In genomic region chr13:95779261-95779660, GRCm38 (mm10) we compare ENCODE assay signal across 17 mouse cellular contexts.
DNase-seq lines count a peak whose midpoint lies in the region; ATAC-seq and TF ChIP-seq lines count a peak whose summit lies in the region.
"Had no signal": no experiment of that assay in that cellular context is flagged by ENCODE, and none has a peak within 500 bp of the region (broad histone marks: within the 10 kb centered on the region; RNA-seq: fewer than 3 reads in every experiment).

No protein-coding gene starts in this region.

- whole genome bisulfite sequencing in liver, adult 2 months, result 57% methylated on average over 8 of the region's 8 CpGs
- WGBS in liver, embryonic 12.5 days (ENCODE audit: insufficient replicate concordance), result 39% methylated on average over 8 of the region's 8 CpGs
- 59% methylated on average over 8 of the region's 8 CpGs for whole genome bisulfite sequencing in embryonic facial prominence, embryonic 12.5 days
- 26% methylated on average over 8 of the region's 8 CpGs for WGBS in intestine, postnatal 0 days
- 52% methylated on average over 8 of the region's 8 CpGs for WGBS in stomach, postnatal 0 days

- H3K36me3 ChIP-seq in liver, adult 2 months (ENCODE audit: control insufficient read depth, insufficient read depth, low read length), result no peaks in the 10 kb centered on the region
- no peaks in the 10 kb centered on the region for H3K36me3 ChIP-seq in liver, embryonic 12.5 days
- H3K36me3 ChIP-seq in embryonic facial prominence, embryonic 12.5 days, result no peaks in the 10 kb centered on the region
- H3K36me3 ChIP-seq in intestine, postnatal 0 days (ENCODE audit: control insufficient read depth, insufficient read depth), result no peaks in the 10 kb centered on the region
- H3K36me3 ChIP-seq in stomach, postnatal 0 days (ENCODE audit: control insufficient read depth, insufficient read depth, low read length), result no peaks in the 10 kb centered on the region
- H3K36me3 ChIP-seq: heart, embryonic 15.5 days; hindbrain, embryonic 13.5 days; liver, embryonic 15.5 days; neural tube, embryonic 12.5 days had no signal

- no peak overlapping the region for H3K4me3 ChIP-seq in liver, adult 2 months (ENCODE audit: insufficient read depth, low read depth, low read length)
- no peak overlapping the region for H3K4me3 ChIP-seq in liver, embryonic 12.5 days
- H3K4me3 ChIP-seq in embryonic facial prominence, embryonic 12.5 days, result no peak overlapping the region
- H3K4me3 ChIP-seq in intestine, postnatal 0 days (ENCODE audit: low read depth, low read length), result no peak overlapping the region
- H3K4me3 ChIP-seq in stomach, postnatal 0 days (ENCODE audit: low read depth, low read length), result no peak overlapping the region
- H3K4me3 ChIP-seq: heart, embryonic 15.5 days; hindbrain, embryonic 13.5 days; liver, embryonic 15.5 days; neural tube, embryonic 12.5 days had no signal

- no peak for TF ChIP-seq POLR2A in liver, adult 2 months (IDR thresholded peaks at IDR 0.05; ENCODE audit: extremely low read depth, insufficient read depth, low read length)

- no peak overlapping the region for H3K4me2 ChIP-seq in liver, embryonic 12.5 days
- 0 out of 2 replicates have a peak overlapping the region, but pooled peaks have one; percentile 16 for H3K4me2 ChIP-seq in embryonic facial prominence, embryonic 12.5 days (replicated peaks)
- H3K4me2 ChIP-seq in intestine, postnatal 0 days (replicated peaks; ENCODE audit: low read depth), result 0 out of 2 replicates have a peak overlapping the region, but pooled peaks have one; percentile 9
- H3K4me2 ChIP-seq in stomach, postnatal 0 days (replicated peaks; ENCODE audit: low read depth), result no peak overlapping the region
- H3K4me2 ChIP-seq: heart, embryonic 15.5 days; hindbrain, embryonic 13.5 days; liver, embryonic 15.5 days; neural tube, embryonic 12.5 days had no signal

- peaks cover 65% of the 10 kb centered on the region for H3K4me1 ChIP-seq in liver, adult 2 months (ENCODE audit: control insufficient read depth, insufficient read depth, low read length)
- H3K4me1 ChIP-seq in liver, embryonic 12.5 days, result peaks cover 48% of the 10 kb centered on the region
- H3K4me1 ChIP-seq in embryonic facial prominence, embryonic 12.5 days, result peaks cover 46% of the 10 kb centered on the region
- peaks cover 30% of the 10 kb centered on the region for H3K4me1 ChIP-seq in intestine, postnatal 0 days (replicated peaks; ENCODE audit: control insufficient read depth, insufficient read depth, low read length)
- H3K4me1 ChIP-seq in stomach, postnatal 0 days (replicated peaks; ENCODE audit: control insufficient read depth, insufficient read depth), result peaks cover 6% of the 10 kb centered on the region; the same call in 1 of the 2 replicates

- no peak for TF ChIP-seq EP300 in stomach, postnatal 0 days (optimal IDR thresholded peaks at IDR 0.05)

- no peak for TF ChIP-seq CTCF in liver, adult 2 months (IDR thresholded peaks at IDR 0.05; ENCODE audit: low read depth, low read length)
- no peak for TF ChIP-seq CTCF in intestine, postnatal 0 days (IDR thresholded peaks at IDR 0.05; ENCODE audit: low read depth)
- TF ChIP-seq CTCF in stomach, postnatal 0 days (IDR thresholded peaks at IDR 0.05; ENCODE audit: low read depth), result no peak

- DNase-seq in liver, adult 2 months (ENCODE audit: extremely low read depth, low read depth, low spot score), result no peak
- DNase-seq in stomach, postnatal 0 days (ENCODE audit: low spot score), result peak; percentile 33
- DNase-seq in cerebellum, postnatal 4 days (ENCODE audit: low spot score in 2 of 2), result no peak
- DNase-seq in adrenal gland, adult 18-20 months (ENCODE audit: low spot score in 2 of 2), result no peak
- DNase-seq: cerebellum, adult 9-11 months; forebrain, postnatal 0 days; kidney, adult 8-10 months; left cerebral cortex, postnatal 4 days; right cerebral cortex, postnatal 14 days; thymus, postnatal 25 days had no signal

- ATAC-seq in liver, embryonic 12.5 days, result no peak
- no peak for ATAC-seq in embryonic facial prominence, embryonic 12.5 days (ENCODE audit: insufficient number of reproducible peaks, insufficient read depth, low FRiP score, low TSS enrichment)
- no peak for ATAC-seq in intestine, postnatal 0 days
- no peak for ATAC-seq in stomach, postnatal 0 days (ENCODE audit: low FRiP score, low TSS enrichment)
- ATAC-seq: forebrain, postnatal 0 days had no signal

- peaks cover 50% of the 10 kb centered on the region for H3K79me2 ChIP-seq in liver, adult 2 months (ENCODE audit: control insufficient read depth, insufficient read depth, low read length)

- peak overlapping the region; percentile 47; the same call in 1 of the 2 replicates for H3K9ac ChIP-seq in liver, adult 2 months (ENCODE audit: low read depth, low read length)
- no peak overlapping the region for H3K9ac ChIP-seq in liver, embryonic 12.5 days
- H3K9ac ChIP-seq in embryonic facial prominence, embryonic 12.5 days, result no peak overlapping the region
- H3K9ac ChIP-seq in intestine, postnatal 0 days (ENCODE audit: low read depth, low read length), result no peak overlapping the region
- H3K9ac ChIP-seq in stomach, postnatal 0 days (ENCODE audit: low read length), result no peak overlapping the region
- H3K9ac ChIP-seq: forebrain, postnatal 0 days; heart, embryonic 15.5 days; hindbrain, embryonic 13.5 days; liver, embryonic 15.5 days; neural tube, embryonic 12.5 days had no signal

- H3K27me3 ChIP-seq in liver, adult 2 months (ENCODE audit: control insufficient read depth, insufficient read depth, low read length), result no peaks in the 10 kb centered on the region
- H3K27me3 ChIP-seq in liver, embryonic 12.5 days (replicated peaks), result no peaks in the 10 kb centered on the region
- no peaks in the 10 kb centered on the region for H3K27me3 ChIP-seq in embryonic facial prominence, embryonic 12.5 days
- H3K27me3 ChIP-seq in intestine, postnatal 0 days (replicated peaks; ENCODE audit: control insufficient read depth, insufficient read depth, low read length), result no peaks in the 10 kb centered on the region
- H3K27me3 ChIP-seq in stomach, postnatal 0 days (ENCODE audit: control insufficient read depth, insufficient read depth, low read length), result no peaks in the 10 kb centered on the region
- H3K27me3 ChIP-seq: heart, embryonic 15.5 days; hindbrain, embryonic 13.5 days; liver, embryonic 15.5 days; neural tube, embryonic 12.5 days had no signal

- no peaks in the 10 kb centered on the region for H3K9me3 ChIP-seq in liver, embryonic 12.5 days (replicated peaks)
- H3K9me3 ChIP-seq in embryonic facial prominence, embryonic 12.5 days, result no peaks in the 10 kb centered on the region
- H3K9me3 ChIP-seq in intestine, postnatal 0 days (ENCODE audit: control insufficient read depth), result no peaks in the 10 kb centered on the region
- no peaks in the 10 kb centered on the region for H3K9me3 ChIP-seq in stomach, postnatal 0 days (ENCODE audit: control insufficient read depth, low read length)
- H3K9me3 ChIP-seq: heart, embryonic 15.5 days; hindbrain, embryonic 13.5 days; liver, embryonic 15.5 days; neural tube, embryonic 12.5 days had no signal

- H3K27ac ChIP-seq in liver, adult 2 months (replicated peaks; ENCODE audit: insufficient read depth, low read depth, low read length), result peak overlapping the region; percentile 51
- H3K27ac ChIP-seq in liver, embryonic 12.5 days, result no peak overlapping the region
- H3K27ac ChIP-seq in embryonic facial prominence, embryonic 12.5 days, result no peak overlapping the region
- no peak overlapping the region for H3K27ac ChIP-seq in intestine, postnatal 0 days (ENCODE audit: low read depth, low read length)
- H3K27ac ChIP-seq in stomach, postnatal 0 days (replicated peaks), result no peak overlapping the region
- H3K27ac ChIP-seq: heart, embryonic 15.5 days; hindbrain, embryonic 13.5 days; liver, embryonic 15.5 days; neural tube, embryonic 12.5 days had no signal

Comparison
In these comparisons a context has a peak if more than half of its experiments do, and no peak if none do; other contexts are left out.
1. H3K4me2 ChIP-seq: peak in embryonic facial prominence, embryonic 12.5 days (single experiment) and intestine, postnatal 0 days (single experiment); none in liver, embryonic 12.5 days (single experiment) and stomach, postnatal 0 days (single experiment).